Mouse (Mus musculus) G1E (cell line): ENCODE results near the gene Dusp3.

Experiments used
- CTCF ChIP-seq: IDR thresholded peaks from 2 replicates; pipeline ENCODE4 v1.5.1; 2012; ENCODE audit warnings: low read depth, low read length, inconsistent platforms, mixed read lengths
- TAL1 ChIP-seq: conservative IDR thresholded peaks from 2 replicates; pipeline ENCODE4 v1.6.1; 2012; ENCODE audit warnings: low read depth, low read length, inconsistent platforms, mixed read lengths

DNA sequence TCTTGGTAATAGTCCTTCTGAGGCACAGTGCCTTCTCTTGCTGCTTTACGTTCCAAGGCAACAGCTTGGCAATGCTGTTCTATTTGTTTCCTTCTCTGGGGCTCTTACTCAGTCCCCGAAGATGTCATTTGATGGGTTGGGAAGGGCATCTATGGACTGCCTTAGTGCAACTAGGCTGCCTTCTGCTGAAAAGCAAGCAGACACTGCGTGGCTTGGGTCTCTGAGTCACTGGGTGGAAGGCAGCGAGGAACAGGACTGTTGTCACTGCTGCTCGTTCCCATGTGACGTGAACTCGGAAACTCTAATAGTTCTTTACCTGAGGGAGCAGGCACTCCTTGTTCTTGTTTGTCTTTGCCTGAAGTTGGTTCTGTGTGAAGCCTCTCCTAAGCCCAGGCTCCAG is 9.1 kb upstream of the Dusp3 start:
- no peak for TF ChIP-seq CTCF
- no peak for TF ChIP-seq TAL1
